Mouse (Mus musculus) intestine, embryonic 14.5 days (tissue): Measurements from ENCODE around the gene Slc39a11. TPM values are rescaled to one million over a fixed set of nuclear protein-coding genes. Genes with fewer than 3 reads are reported as not detected.
"Not testable (repeated sequence)": the region's sequence is repeated elsewhere in the genome, so short reads cannot be mapped to it uniquely, and the experiment has no call there.

Source experiments
- ATAC-seq: fragments of 200-750 bp; cut with Nextera tagmentation; replicated peaks from 2 replicates; pipeline ENCODE4 v1.8.0; 2017; ENCODE audit warnings: low read depth, moderate number of reproducible peaks, moderate TSS enrichment, moderate library complexity; ENCODE audit not compliant: low FRiP score, low TSS enrichment
- DNase-seq: peaks from one replicate; pipeline ENCODE4 v3.0.0-alpha.2; 2018; ENCODE audit warnings: low spot score
- H3K27ac ChIP-seq: fragments of 300-500 bp; sonication (generic); 2 replicates; pipeline ENCODE4 v1.5.1; 2014; ENCODE audit warnings: low read depth, mild to moderate bottlenecking, control low read depth
- H3K27me3 ChIP-seq: fragments of 300-500 bp; sonication (generic); replicated peaks from 2 replicates; pipeline ENCODE4 v1.6.1; 2014; ENCODE audit warnings: low read length, control low read depth; ENCODE audit not compliant: control insufficient read depth, insufficient read depth
- H3K36me3 ChIP-seq: fragments of 300-500 bp; sonication (generic); 2 replicates; pipeline ENCODE4 v1.6.1; 2014; ENCODE audit warnings: low read length, control low read depth; ENCODE audit not compliant: control insufficient read depth, insufficient read depth
- H3K4me1 ChIP-seq: fragments of 300-500 bp; sonication (generic); replicated peaks from 2 replicates; pipeline ENCODE4 v1.6.1; 2014; ENCODE audit warnings: low read length, control low read depth, mixed read lengths; ENCODE audit not compliant: control insufficient read depth, insufficient read depth
- H3K4me2 ChIP-seq: fragments of 300-500 bp; sonication (generic); 2 replicates; pipeline ENCODE4 v1.6.1; 2014; ENCODE audit warnings: low read length
- H3K4me3 ChIP-seq: fragments of 300-500 bp; sonication (generic); 2 replicates; pipeline ENCODE4 v1.5.1; 2014; ENCODE audit warnings: low read depth, low read length, control low read depth, mixed read lengths
- H3K9ac ChIP-seq: fragments of 300-500 bp; sonication (generic); 2 replicates; pipeline ENCODE4 v1.6.1; 2014; ENCODE audit warnings: mild to moderate bottlenecking, low read length
- H3K9me3 ChIP-seq: fragments of 300-500 bp; sonication (generic); 2 replicates; pipeline ENCODE4 v1.6.1; 2016; ENCODE audit warnings: low read length, control low read depth; ENCODE audit not compliant: control insufficient read depth
- WGBS: fragments of 180-500 bp; shearing (Covaris S2); extraction: QIAGEN DNeasy Blood & Tissue Kit; methylation state at CpG from one replicate; pipeline ENCODE4 v1.1.7; 2014; 5-methylcytosine and 5-hydroxymethylcytosine counted together
- polyA plus RNA-seq: library from polyadenylated mRNA; unstranded; fragments of >200 nt; fragmentation: Nextera tagmentation; extraction: Ambion mirVana; gene quantifications from 2 replicates; pipeline ENCODE4 v1.2.1, GENCODE M21; 2014

The Slc39a11 gene
- polyA plus RNA-seq, 1 experiment from 2014 or later: 24.0 TPM

GRCm38 (mm10) chr11:113588936-113589335 is 60.9 kb downstream of the Slc39a11 start:
- Histone ChIP-seq H3K27me3 (no peaks in the 10 kb centered on the region), H3K4me1 (no peaks in the 10 kb centered on the region), H3K36me3 (no peaks in the 10 kb centered on the region), H3K9me3 (no peaks in the 10 kb centered on the region), H3K4me2 (no peak overlapping the region), H3K4me3 (no peak overlapping the region), H3K9ac (no peak overlapping the region), H3K27ac (no peak overlapping the region)
- ATAC-seq: no peak
- no peak for DNase-seq
- 53% methylated on average over 3 of the region's 3 CpGs for WGBS

- no peak overlapping the region for H3K4me2 ChIP-seq
Observed at GRCm38 (mm10) chr11:113586423-113586822, 63.5 kb downstream of the Slc39a11 start.

GRCm38 (mm10) chr11:113583879-113584661 is 65.8 kb downstream of the Slc39a11 start:
- ATAC-seq: peak; percentile 44; the same call in 1 of the 2 replicates

More at GRCm38 (mm10) chr11:113586423-113586822, 63.5 kb downstream of the Slc39a11 start:
- H3K4me3 ChIP-seq: no peak overlapping the region
- H3K9me3 ChIP-seq: no peaks in the 10 kb centered on the region
- H3K36me3 ChIP-seq: no peaks in the 10 kb centered on the region
- WGBS: 47% methylated on average over 6 of the region's 6 CpGs
- H3K27me3 ChIP-seq: no peaks in the 10 kb centered on the region
- no peak overlapping the region for H3K27ac ChIP-seq
- ATAC-seq: no peak
- H3K4me1 ChIP-seq: no peaks in the 10 kb centered on the region
- DNase-seq: no peak
- H3K9ac ChIP-seq: no peak overlapping the region

GRCm38 (mm10) chr11:113577221-113577620 is 72.7 kb downstream of the Slc39a11 start:
- WGBS: 85% methylated on average over 4 of the region's 4 CpGs
- ATAC-seq (no peak), DNase-seq (no peak)
- Histone ChIP-seq H3K9me3 (no peaks in the 10 kb centered on the region), H3K9ac (no peak overlapping the region), H3K27ac (no peak overlapping the region), H3K4me2 (no peak overlapping the region), H3K36me3 (no peaks in the 10 kb centered on the region), H3K4me1 (no peaks in the 10 kb centered on the region), H3K4me3 (no peak overlapping the region), H3K27me3 (no peaks in the 10 kb centered on the region)

More at GRCm38 (mm10) chr11:113583879-113584661, 65.8 kb downstream of the Slc39a11 start:
- H3K4me1 ChIP-seq: no peaks in the 10 kb centered on the region
- H3K4me2 ChIP-seq: no peak overlapping the region
- 50% methylated on average over 11 of the region's 11 CpGs for WGBS
- peak overlapping the region; percentile 52; the same call in 1 of the 2 replicates for H3K27ac ChIP-seq
- DNase-seq: peak; percentile 54
- no peaks in the 10 kb centered on the region for H3K9me3 ChIP-seq
- H3K4me3 ChIP-seq: no peak overlapping the region
- H3K36me3 ChIP-seq: no peaks in the 10 kb centered on the region
- no peak overlapping the region for H3K9ac ChIP-seq
- H3K27me3 ChIP-seq: no peaks in the 10 kb centered on the region

GRCm38 (mm10) chr11:113572641-113573040 is 77.2 kb downstream of the Slc39a11 start:
- no peaks in the 10 kb centered on the region for H3K9me3 ChIP-seq
- no peak overlapping the region for H3K4me2 ChIP-seq
- DNase-seq (no peak), ATAC-seq (no peak)
- WGBS: 65% methylated on average over 6 of the region's 6 CpGs
- no peaks in the 10 kb centered on the region for H3K27me3 ChIP-seq
- no peak overlapping the region for H3K9ac ChIP-seq
- no peak overlapping the region for H3K27ac ChIP-seq
- no peaks in the 10 kb centered on the region for H3K36me3 ChIP-seq
- no peak overlapping the region for H3K4me3 ChIP-seq
- no peaks in the 10 kb centered on the region for H3K4me1 ChIP-seq

- no peaks in the 10 kb centered on the region for H3K36me3 ChIP-seq
- no peak overlapping the region for H3K4me2 ChIP-seq
- ATAC-seq (no peak), DNase-seq (no peak)
- H3K27ac ChIP-seq: no peak overlapping the region
- H3K9me3 ChIP-seq: no peaks in the 10 kb centered on the region
- no peak overlapping the region for H3K4me3 ChIP-seq
- no peak overlapping the region for H3K9ac ChIP-seq
- H3K4me1 ChIP-seq: no peaks in the 10 kb centered on the region
- no peaks in the 10 kb centered on the region for H3K27me3 ChIP-seq
Observed at GRCm38 (mm10) chr11:113571616-113572015, 78.3 kb downstream of the Slc39a11 start.

DNA sequence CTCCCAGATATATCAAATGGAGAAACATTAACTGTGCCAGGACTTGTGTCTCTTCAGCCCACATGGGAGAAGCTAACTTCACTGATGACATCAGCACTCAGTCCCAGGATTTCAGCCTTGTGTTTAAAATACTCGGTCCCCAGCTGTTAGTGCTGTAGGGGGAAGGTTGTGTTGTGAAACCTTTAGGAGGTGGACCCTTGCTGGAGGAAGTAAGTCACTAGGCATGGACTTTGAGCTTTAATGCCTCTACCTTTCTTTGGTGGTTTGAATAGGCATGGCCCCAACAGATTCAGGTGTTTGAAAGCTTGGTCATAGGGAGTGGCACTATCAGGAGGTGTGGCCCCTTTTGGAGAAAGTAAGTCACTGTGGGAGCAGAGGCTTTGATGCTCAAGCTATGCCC is 80.9 kb downstream of the Slc39a11 start:
- ATAC-seq: no peak
- 76% methylated on average over 1 of the region's 1 CpGs for WGBS

DNA sequence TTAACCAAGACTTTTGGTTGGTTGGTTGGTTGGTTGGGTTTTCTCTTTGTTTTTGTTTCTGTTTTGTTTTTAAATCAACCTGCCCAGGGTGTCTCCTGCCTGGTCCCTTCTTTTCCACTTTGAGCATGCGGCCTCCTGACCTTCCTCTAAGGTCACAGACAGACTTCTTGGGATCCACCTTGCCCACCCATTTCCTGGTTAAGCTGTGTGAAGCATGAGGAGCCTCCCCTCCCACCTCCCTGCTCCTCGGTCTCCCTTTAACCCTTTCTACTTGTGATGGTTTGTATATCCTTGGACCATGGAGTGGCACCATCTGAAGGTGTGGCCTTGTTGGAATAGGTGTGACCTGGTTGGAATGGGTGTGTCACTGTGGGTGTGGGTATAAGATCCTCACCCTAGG is 82.0 kb downstream of the Slc39a11 start:
- not testable (repeated sequence) for H3K27ac ChIP-seq, H3K27me3 ChIP-seq, H3K4me2 ChIP-seq, H3K36me3 ChIP-seq, H3K9ac ChIP-seq, H3K9me3 ChIP-seq, DNase-seq, ATAC-seq, H3K4me3 ChIP-seq, H3K4me1 ChIP-seq
- WGBS: 80% methylated on average over 2 of the region's 2 CpGs

More for the DNA sequence above, 80.9 kb downstream of the Slc39a11 start:
- DNase-seq: no peak
- Histone ChIP-seq H3K27ac (no peak overlapping the region), H3K36me3 (no peaks in the 10 kb centered on the region), H3K4me3 (no peak overlapping the region), H3K9ac (no peak overlapping the region), H3K4me2 (no peak overlapping the region), H3K9me3 (no peaks in the 10 kb centered on the region), H3K27me3 (no peaks in the 10 kb centered on the region), H3K4me1 (0 out of 2 replicates have a peak, but pooled peaks cover 4% of the 10 kb centered on the region)
